Mouse (Mus musculus): Measurements from ENCODE around the gene Papss2.

Gene Papss2

DNA sequence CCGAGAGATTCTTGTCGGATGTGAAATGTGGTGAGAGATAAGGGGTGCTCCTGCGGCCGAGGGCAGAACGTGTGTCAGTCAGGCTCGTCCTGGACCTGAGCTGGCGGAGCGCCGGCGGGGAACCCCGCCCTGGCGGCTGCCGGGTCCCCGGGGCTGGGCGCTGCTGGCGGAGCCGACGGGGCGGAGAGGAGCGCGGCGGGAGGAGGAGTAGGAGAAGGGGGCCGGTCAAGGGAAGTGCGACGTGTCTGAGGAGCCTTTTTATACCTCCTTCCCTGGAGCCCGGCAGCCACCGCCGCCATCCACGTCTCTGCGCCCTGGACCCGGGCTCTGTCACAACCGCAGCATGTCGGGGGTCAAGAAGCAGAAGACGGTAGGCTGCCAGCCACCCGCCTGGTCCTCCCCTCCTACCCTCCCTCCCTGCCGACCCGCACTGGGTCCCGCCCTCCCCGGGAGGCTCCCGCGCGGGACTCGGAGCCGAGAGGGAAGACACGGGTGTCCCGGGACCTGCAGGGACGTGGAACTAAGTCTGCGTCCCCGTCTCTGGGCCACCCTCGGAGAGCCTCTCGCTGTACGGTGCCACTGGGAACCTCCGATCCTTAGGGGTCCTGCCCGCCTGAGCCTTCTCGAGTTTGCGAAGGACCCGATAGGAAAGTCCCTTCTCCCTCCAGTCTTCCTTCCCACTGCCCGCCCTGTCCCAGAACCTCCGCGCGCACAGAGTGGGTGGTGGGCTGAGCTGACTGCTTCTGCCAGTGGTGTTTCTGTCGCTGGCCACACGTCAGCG, at the start of gene Papss2:
Gene Papss2, plus strand, starts transcription at position 285 of the 781 bp plus-strand sequence.
- no peak for DNase-seq (ENCODE audit: low read depth, low spot score)

DNA sequence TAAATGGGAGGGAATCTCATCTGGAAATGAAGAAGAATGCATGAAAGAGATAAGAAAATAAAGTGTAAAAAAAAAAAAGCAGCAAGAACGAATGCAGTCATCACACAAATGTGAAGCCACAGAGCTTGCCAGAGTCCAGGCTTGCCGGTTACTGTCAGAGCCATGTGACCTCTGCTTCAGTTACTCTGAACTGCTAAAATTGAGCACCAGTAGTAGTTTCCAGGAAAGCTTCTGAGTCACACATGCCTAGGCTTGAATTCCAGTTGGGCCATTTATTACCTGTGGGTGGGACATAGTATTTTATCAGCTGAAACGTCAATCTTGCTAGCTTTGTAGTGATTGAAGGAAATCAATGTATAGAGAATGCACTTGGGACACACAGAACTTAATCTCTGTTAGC, 48.2 kb upstream of the Papss2 start:
- no peak for DNase-seq (ENCODE audit: low read depth, low spot score)

DNA sequence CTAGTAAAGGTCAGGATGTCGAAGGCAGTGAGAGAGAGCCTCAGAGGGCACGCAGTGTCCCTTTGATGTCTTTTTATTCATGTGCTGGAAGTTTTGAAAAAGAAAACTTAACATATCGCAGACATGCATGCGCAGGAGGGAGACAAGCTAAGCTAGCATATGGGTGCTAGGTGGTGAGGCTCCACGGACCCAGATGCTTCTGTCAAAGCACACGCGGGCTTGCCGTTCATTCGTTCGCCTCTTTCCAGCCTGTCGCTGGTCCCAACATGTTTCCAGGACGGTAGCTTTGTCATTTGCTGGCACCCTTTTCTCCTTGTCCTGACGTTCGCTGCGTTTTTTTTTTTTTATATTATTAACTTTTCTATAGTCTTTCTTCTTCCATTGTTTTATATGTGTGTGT, 47.4 kb upstream of the Papss2 start:
- DNase-seq (ENCODE audit: low read depth, low spot score) = no peak

DNA sequence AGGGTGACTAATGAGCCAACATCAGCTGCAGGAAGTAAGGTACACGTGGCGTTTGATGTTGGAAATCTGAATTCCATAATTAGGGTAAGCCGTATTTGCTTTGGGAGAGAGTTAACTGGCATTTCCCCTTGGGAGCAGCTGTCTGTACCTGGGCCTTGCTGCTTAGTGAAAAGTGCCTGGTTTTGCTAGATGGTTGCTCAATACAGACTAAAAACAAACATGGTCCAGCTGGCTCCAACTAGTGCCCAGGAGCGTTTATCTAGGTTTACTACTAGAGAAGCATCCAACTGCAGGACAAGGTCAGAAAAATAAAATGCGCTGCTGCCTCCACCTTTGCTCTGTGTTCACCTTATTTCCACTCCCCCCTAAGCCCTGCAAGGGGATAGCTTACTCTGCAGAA, 45.1 kb upstream of the Papss2 start:
- DNase-seq (ENCODE audit: low read depth, low spot score) = no peak

DNA sequence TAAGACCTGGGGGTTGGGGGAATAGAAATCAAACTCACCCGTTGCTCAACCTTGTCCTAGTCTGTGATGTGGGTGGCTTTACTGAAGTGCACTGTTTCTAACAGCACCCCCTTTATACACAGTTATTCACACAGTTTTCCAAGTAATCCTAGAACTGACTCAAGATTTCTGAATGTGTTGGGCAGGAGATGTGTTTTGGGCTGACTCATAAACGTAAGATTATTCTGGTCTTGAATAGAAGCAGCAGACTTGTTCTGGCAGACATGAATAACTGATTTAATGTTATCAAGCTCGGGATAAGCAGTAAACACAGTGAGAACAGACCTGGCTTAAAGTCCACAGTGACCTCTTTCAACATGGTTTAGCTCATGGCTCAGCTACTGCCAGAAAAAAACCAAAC, 44.1 kb upstream of the Papss2 start:
- no peak for DNase-seq (ENCODE audit: low read depth, low spot score)

DNA sequence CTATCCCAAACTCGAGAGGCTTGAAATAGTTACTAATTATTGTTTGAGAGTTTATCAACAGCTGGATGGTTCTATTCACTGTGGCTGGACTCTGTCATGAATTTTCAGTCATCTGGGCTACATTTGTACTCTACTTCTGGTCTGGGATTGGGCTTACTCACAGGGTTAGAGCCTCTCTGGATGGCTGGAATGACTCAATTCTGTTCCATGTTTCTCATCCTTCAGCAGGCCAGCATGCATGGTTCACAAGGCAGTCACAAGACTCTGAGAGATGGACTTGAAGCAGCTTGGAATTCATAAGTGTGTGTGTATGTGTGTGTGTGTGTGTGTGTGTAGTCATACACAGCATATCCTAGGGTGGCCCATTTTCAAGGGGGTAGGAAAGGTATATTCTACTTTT, 43.5 kb upstream of the Papss2 start:
- no peak for DNase-seq (ENCODE audit: low read depth, low spot score)

DNA sequence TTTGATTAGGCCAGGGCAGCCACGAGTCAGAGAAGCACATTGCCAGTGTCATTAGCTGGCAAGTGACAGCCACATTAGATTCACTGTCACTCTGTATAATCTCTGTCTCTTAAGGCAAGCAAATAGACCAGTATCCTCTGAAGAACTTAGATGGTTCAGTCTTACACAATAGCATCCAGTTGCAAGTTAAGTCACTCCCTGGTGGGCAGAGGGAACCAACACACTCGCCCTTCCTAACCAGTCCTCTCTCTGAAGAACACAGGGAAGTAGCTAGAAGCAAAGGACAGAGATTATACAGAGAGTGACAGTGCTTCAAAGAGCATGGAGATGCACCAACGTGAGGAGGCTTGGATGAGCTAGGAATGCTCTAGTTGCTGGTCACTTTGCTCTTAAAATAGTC, 42.3 kb upstream of the Papss2 start:
- DNase-seq (ENCODE audit: low read depth, low spot score) = no peak

DNA sequence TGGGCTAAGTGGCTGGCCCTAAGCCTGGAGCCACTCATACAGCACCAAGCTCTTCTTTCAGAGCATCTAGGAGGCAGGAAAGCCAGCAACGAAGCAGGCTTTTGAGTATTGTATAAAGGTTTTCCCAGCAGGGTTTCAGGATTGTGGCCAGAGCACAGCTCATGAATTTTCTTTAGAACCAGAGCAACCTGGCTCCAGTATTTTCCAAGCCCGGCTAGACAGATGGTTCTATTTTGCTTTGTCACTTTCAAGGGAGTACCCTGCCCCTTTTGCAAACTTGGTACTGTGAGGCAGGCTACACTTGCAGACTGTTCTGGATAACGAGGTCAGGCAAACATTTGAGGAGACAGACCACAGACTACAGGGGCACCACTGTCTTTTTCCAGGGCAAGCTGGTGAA, 40.3 kb upstream of the Papss2 start:
- no peak for DNase-seq (ENCODE audit: low read depth, low spot score)

DNA sequence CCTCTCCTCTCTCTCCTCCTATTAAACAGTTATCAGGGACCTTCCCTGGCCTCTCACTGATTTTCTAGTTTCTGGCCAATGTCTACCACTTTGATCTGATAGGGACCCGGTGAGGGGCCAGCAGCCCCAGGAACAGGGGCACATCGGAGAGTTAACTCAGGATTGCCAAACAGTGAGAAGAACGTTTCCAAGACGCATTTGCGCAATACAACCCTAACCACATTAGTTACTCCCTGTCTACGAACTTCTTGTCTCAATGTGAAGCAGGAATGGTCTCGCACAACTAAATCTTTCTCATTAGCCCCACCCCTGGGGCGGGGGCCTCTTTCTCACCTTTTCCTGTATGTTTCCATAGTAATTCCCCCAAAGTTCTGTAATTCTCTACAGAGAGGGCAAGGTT, 28.6 kb upstream of the Papss2 start:
- DNase-seq (ENCODE audit: low read depth, low spot score) = no peak

DNA sequence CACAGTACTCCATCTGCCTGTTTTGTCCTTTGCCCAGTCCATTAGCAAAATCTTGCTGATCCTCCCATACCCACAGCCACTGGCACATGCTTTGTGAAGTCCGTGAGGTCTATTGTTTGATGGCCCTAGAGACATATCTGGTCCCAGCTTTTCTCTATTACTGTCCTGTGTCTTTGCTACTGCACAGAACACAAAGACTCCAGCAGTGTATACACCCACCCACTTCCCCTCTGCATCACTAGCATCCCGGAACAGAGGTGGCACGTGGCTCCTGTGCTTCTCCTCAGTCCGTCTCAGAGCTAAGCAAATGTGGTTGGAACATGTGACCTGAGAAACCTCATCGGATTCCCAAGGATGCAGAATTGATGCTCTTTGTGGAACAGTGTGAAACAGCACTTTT, 28.1 kb upstream of the Papss2 start:
- DNase-seq (ENCODE audit: low read depth, low spot score) = no peak

DNA sequence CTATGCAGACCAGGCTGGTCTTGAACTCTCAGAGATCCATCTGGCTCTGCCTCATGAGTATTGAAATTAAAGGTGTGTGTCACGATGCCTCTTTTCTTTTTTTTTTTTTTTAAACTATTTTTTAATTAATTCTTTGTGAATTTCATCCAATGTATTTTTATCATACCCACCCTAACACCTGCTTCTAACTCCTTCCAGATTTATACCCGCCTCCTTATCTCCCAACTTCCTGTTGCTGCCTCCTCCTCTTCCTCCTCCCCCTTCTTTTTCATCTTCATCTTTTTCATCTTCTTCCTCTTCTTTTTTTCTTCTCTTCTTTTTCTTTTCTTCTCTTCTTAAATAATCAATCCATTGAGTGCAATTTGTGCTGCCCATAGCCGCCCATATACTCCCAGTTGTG, 27.1 kb upstream of the Papss2 start:
- DNase-seq (ENCODE audit: low read depth, low spot score) = no peak

DNA sequence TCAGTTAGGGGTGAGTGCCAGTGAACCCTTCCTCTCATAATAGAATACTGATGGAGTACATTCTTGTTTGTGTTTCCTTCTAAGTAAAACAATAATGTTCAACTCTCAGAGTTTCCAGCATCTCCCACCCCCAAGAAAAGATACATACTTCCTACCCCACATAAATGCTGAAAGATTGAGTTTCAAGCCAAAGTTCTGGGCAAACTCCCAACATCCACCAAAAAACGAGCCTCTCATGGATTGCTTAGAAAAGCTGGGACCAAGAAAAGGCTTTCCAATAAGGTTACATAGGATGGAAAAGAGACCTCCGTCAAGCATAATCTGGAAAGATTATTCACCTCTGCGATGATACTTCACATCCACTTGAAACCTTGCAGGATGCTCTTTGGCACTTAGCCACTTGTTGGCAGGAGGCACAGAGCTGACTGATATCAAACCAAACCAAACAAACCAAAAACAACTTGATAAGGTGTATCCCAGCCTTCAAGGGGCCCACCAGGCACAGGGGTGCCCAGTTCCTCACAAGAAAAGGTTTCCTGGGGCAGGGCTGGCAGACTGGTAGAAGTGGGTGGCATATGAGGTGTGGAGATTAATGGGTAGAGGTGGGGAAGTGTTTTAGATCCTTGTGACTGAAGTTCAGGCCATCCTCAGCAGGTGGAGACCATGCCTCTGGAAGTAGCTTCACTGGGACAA, 26.5 kb upstream of the Papss2 start:
- no peak for DNase-seq (ENCODE audit: low read depth, low spot score)

DNA sequence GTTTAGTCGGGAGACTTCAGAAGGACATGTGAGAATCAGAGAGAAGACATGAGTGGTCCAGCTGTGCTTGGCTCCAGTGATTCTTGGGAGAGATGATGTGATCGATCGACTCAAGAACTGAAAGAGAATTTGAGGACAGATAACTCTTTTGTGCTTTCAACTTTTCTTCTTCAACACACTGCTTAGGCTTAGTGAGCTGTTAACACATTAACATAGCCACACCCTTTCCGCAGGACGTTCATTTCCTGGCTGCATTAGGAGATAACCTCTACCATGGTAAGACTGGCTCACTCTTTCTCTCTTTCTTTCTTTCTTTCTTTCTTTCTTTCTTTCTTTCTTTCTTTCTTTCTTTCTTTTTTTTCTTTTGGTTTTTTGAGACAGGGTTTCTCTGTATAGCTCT, 25.9 kb upstream of the Papss2 start:
- DNase-seq (ENCODE audit: low read depth, low spot score) = no peak

DNA sequence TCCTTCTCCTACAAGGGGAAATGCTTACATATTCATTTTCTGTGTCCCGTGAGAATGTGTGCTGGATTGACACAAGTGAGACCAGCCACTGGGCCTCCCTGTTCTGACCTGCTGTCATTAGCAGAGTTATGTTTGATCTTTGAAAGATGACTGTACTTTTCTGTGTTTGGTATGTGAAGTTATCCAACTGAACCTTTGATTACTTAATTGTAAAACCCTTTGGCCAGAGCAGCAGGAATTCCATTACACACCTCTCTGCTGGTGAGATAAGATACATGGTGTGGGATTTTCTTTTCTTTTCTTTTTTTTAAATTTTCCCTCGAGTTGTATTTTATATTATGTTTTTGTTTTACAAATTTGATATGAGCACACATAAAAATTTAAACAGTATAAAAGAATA, 23.4 kb upstream of the Papss2 start:
- DNase-seq (ENCODE audit: low read depth, low spot score) = no peak

DNA sequence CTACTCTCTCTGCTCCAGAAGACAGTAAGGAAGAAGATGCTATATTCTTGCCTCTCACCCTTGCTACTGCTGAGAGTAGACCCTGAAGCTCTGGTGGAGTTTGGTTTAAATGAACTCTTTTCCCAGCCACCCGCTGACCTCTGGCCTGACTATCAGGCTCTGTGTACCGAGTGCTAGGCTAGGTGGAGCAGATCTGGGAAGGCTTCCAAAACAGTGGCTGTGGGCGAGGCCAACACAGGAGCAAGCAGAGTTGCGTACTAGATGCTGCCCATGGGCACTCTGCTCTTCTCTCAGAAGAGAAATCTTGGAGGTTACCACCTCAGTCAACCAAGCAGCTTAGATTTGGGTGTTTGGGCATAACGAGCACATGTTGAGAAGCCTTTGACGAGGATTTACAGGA, 22.3 kb upstream of the Papss2 start:
- no peak for DNase-seq (ENCODE audit: low read depth, low spot score)

DNA sequence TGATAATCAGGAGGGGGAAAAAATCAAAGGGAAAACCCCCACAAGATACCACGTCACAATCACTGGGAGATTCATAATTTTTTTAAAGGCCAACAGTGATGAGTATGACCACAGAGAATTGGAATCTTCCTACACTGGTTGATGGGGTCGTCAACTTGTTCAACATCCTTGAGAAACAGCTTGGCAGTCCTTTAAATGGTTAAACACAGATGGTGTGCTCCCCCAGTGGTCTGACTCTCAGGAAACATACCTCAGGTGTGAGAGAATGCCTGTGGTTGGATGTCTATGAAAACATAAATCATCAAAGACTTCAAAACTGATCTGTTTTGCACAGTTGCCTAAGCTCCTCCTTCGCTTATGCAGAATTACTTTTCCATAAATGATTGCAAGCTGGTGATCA, 20.7 kb upstream of the Papss2 start:
- no peak for DNase-seq (ENCODE audit: low read depth, low spot score)

DNA sequence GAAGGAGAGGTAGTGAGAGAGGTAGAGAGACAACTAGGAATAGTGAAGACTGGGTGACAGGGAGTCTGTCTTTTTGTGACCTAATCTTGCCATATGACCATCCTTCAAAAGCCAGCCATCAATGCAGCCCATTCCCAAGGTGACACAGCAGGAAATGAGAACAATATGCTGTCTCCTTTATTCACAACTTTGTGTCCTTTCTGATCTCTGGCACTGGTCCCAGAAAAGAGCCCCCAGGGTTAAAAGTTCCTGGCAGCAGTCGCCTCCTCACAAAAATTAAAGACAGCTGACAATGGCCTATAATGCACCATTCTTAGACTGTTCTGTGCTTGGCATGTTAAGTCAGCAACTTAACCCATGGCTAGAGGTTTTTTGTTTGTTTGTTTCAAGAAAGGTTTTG, 17.8 kb upstream of the Papss2 start:
- DNase-seq (ENCODE audit: low read depth, low spot score) = no peak

DNA sequence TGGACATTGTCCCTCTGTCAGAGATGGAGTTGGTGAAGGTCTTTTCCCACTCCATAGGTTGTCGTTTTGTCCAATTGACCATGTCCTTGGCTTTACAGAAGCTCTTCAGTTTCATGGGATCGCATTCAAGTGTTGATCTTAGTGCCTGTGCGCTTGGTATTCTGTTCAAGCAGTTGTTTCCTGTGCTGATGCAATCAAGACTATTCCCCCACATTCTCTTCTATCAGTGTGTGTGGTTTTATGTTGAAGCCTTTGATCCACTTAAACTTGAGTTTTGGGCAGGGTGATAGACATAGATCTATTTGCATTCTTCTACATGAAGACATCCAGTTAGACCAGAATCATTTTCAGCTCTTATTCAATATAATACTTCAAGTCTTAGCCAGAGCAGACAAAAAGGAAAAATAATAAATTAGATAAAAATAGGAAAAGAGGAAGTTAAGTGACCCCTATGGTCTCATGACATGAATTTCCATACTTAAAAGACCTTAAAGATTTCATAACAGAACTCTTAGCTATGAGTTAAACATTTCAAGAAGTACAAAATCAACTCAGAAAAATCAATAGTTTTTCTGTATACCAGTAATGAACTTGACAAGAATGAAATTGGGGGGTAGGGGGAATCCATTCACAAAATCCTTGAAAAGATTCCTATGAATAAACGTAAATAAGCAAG, 12.4 kb upstream of the Papss2 start:
- no peak for DNase-seq (ENCODE audit: low read depth, low spot score)

DNA sequence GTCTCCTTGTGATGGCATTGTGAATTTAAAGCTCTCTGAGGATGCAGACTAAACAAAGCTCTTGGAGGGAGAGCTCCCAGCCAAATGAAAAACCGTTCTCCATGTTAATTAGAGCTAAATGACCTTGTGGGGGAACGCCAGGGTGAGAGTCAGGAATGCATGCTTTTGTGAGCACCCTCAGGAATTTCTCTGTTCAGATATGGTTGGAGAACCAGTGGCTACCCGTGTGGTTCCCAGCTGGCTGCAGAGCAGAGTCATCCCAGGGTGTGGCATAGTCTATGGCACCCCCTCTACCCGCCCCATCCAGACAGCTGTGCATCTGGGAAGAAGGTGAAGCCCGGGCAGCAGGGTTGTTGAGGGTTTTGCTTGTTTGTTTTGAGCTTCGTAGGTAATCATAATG, 7.9 kb upstream of the Papss2 start:
- no peak for DNase-seq (ENCODE audit: low read depth, low spot score)

DNA sequence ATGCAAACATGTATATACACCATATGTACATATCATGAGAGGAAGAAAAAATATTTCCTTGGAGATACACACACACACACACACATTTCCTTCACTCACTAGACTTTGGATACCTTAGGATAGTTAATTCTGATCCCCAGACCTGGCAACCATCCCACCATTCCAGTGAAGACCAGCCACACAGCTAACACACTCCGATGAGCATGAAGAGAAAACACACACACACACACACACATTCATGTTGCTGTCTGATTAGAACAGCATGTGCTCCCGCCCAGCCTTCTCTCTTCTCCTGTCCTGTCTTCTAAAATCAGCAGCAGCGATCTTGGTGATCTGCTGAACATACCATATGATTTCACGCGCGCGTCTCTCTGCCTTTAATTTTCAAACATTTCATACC, 2.8 kb upstream of the Papss2 start:
- DNase-seq (ENCODE audit: low read depth, low spot score) = no peak

DNA sequence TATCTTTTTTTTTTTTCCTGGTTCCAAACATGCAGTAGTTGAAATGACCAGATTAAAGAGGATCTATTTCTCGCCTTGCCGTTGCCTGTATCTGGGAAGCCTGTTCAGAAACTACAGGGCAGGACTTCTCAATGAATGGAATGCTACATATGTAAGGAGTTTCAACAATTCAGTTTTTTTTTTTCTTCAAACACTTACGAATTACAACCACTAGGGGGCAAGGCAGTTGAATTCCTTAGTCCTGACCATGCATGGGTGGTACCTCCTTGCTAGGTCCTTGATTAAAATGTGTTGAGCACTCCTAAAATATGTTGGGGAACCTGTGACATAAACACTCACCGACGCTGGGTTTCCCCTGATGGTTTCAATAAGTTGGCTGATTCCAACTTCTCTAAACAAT, 1.7 kb upstream of the Papss2 start:
- DNase-seq (ENCODE audit: low read depth, low spot score) = no peak

DNA sequence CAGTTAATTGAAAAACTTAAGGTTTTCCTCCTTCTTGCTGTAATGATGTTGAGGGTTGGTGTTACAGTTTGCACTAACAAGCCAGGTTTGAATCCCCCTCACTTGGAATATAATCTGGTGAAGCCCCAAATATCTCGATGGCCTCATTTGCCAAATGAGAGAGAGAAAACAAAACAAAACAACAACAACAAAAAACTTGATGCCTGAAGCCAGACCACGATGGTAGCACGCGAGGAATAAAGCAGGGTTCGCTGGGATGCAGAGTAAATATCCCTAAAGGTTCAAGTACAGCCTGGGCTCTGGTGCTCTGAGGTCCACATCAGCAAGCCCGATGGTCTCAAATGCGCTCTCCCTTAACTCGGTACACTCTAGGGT, 472 bp upstream of the Papss2 start:
- no peak for DNase-seq (ENCODE audit: low read depth, low spot score)

DNA sequence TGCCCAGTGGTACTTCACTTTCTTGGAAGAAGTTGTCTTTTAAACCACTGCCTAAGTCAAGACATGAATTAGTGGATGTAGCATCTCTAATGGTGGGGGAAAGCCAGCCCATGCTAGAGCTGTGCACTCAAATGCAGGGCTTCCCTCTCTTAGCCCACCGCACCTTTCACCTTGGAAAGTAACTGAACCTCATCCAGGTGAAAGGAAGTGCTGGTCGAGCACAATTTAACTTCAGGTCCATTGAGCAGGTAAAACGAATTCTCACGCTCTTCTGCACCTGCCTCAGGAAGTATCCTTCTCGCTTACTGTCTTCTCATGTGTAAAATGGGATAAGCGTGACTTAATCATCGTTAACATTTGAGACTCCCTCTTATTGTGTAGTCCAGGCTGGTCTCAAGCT, 3.4 kb downstream of the Papss2 start:
- DNase-seq (ENCODE audit: low read depth, low spot score) = no peak
